Mouse (Mus musculus) embryonic fibroblast, embryonic 13.5 days (primary cell): Measurements from ENCODE around the gene Adora2a. TPM values are rescaled to one million over a fixed set of nuclear protein-coding genes. Genes with fewer than 3 reads are reported as not detected.
"Not testable (repeated sequence)": the region's sequence is repeated elsewhere in the genome, so short reads cannot be mapped to it uniquely, and the experiment has no call there.

Experiments
- H3K27ac ChIP-seq: 2 replicates; pipeline ENCODE4 v1.5.1; 2012; ENCODE audit warnings: low read length, control low read depth, inconsistent platforms; ENCODE audit not compliant: insufficient read depth
- H3K4me1 ChIP-seq: 2 replicates; pipeline ENCODE4 v1.6.1; 2011; ENCODE audit warnings: low read length; ENCODE audit not compliant: control insufficient read depth, insufficient read depth
- H3K4me3 ChIP-seq: 2 replicates; pipeline ENCODE4 v1.5.1; 2011; ENCODE audit warnings: mild to moderate bottlenecking, control low read depth, low read length; ENCODE audit not compliant: insufficient read depth
- CTCF ChIP-seq: IDR thresholded peaks from 2 replicates; pipeline ENCODE4 v1.5.1; 2011; ENCODE audit warnings: mild to moderate bottlenecking, control low read depth, low read length, moderate library complexity, borderline replicate concordance; ENCODE audit not compliant: insufficient read depth
- POLR2A ChIP-seq: IDR thresholded peaks from 2 replicates; pipeline ENCODE4 v1.6.1; 2011; ENCODE audit warnings: low read depth, mild to moderate bottlenecking, control low read depth, low read length, moderate library complexity
- polyA plus RNA-seq: library from polyadenylated mRNA; stranded (reverse); fragments of >200 nt; gene quantifications from 2 replicates; pipeline ENCODE4 v1.2.4, GENCODE M21; 2011; ENCODE audit warnings: low read depth; ENCODE audit not compliant: missing spikeins, insufficient read length

Gene Adora2a
- polyA plus RNA-seq, 1 experiment, result 1.0 TPM

DNA sequence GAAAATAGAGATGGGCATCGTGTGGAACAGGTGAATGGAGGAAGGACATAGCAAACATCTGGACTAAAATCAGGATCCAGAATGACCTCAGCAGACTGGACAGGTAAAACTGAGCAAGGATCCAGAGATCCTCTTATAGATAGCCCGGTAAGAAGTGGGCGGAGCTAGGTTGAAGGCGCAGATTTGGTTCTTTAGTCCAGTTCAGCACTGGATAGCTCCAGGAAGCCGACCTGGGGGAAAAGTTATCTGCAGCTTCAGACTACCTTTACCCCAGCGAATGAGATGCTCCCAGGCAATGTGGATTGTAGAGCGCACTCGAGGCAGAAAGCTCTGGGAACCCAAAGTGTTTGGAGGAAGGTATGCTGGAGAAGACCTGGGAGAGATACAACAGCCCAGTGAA is 25.3 kb downstream of the Adora2a start:
- H3K4me3 ChIP-seq, result no peak overlapping the region
- H3K4me1 ChIP-seq, result no peaks in the 10 kb centered on the region
- no peak overlapping the region for H3K27ac ChIP-seq
- TF ChIP-seq CTCF, result no peak
- TF ChIP-seq POLR2A, result no peak

DNA sequence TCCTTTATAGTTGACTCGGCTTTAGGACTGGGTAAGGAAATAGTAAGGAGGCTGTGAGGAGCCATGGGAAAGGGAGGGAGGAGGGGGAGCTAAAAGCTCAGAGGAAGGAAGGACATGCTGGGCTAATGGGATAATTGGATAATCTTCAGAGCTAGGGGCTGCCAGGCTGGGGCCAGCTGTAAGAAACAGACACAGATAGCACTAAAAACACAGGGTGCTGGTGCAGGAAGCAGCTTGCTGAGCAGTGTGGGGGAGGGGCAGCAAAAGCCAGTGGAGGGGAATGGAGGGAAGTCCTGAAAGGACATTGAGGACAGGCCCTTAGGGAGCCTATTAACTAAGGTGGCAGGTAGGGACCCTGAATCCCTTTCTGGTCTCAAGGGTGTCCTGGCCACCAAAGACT is 27.9 kb downstream of the Adora2a start:
- H3K4me3 ChIP-seq, H3K4me1 ChIP-seq, H3K27ac ChIP-seq: not testable (repeated sequence)

DNA sequence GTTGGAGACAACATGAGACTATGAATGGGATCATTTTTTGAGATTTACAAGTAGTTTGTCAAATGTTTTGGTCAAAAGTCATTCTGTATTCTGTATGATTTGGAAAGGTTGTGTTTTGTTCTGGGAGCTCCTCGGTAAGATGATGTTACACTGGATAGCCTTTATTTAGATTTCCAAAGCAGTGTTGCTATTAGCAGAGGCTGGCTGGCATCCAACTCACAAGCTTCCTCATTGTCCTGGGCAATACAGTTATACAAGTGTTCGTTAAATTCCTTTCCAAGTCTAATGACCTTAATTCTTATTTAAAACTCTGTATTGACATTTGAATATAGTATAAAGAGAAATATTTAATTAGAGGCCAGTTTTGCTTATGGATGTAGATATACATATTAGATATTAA is 28.6 kb downstream of the Adora2a start:
- no peak overlapping the region for H3K27ac ChIP-seq
- TF ChIP-seq POLR2A, result no peak
- no peak for TF ChIP-seq CTCF
- H3K4me1 ChIP-seq, result no peaks in the 10 kb centered on the region

DNA sequence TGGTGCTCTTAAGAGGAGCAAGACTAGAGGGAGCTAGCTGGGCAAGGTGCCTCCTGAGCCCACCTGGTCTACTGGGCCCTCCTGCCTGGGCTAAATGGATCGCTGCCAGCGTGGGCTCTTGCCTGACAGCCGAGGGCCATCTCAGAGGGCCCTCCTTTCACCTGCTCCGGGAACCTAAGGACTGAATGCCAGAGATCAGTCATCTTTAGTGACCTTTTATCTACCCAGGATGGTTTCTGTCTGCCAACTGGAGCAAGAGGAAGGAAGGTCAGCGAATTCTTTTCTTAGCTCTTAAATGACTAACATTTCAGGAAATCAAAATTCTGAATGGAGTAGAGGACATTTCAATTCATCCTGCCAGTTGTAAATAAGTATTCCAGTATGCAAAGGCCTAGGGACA is 33.9 kb downstream of the Adora2a start:
- no peak overlapping the region for H3K4me3 ChIP-seq
- no peaks in the 10 kb centered on the region for H3K4me1 ChIP-seq
- TF ChIP-seq POLR2A (no peak), CTCF (no peak)
- H3K27ac ChIP-seq, result no peak overlapping the region

More for the DNA sequence above, 28.6 kb downstream of the Adora2a start:
- no peak overlapping the region for H3K4me3 ChIP-seq

DNA sequence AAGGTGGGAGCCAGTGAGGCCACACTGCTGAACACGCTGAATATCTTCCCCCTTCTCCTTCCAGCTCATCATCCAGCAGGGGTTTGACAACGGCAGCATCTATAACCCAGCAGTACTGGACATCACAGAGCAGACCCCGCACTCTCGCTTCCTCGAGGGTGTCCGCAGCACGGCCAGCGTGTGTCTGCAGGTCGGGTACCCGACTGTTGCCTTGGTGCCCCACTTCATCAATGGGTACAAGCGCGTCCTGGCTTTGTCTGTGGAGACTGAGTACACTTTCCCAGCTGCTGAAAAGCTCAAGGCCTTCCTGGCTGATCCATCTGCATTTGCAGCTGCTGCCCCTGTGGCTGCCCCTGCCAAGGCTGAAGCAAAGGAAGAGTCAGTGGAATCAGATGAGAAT is 35.9 kb downstream of the Adora2a start:
- TF ChIP-seq CTCF (no peak), POLR2A (no peak)

DNA sequence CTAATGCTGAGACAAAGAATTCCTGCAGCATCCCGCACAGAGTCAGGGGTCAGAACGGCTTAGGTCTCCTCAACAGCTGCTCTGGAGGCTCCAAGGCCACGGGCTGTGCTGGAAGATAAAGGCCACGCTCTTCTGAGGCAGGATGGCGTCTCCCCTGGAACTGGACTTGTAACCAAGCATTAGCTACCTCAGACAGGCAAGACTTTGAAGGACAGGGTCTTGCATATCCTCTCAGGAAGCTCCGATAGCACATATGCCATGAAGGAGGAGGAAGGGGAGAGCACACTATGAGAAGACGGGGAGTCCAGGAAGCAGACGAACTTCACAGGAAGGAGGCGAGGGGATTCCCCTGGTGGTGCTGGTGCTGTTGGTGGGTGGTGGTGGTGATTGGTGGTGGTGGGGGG is 37.2 kb downstream of the Adora2a start:
- H3K27ac ChIP-seq, H3K4me3 ChIP-seq, H3K4me1 ChIP-seq: not testable (repeated sequence)

More for the DNA sequence above, 35.9 kb downstream of the Adora2a start:
- no peaks in the 10 kb centered on the region for H3K4me1 ChIP-seq
- no peak overlapping the region for H3K4me3 ChIP-seq
- H3K27ac ChIP-seq, result no peak overlapping the region

DNA sequence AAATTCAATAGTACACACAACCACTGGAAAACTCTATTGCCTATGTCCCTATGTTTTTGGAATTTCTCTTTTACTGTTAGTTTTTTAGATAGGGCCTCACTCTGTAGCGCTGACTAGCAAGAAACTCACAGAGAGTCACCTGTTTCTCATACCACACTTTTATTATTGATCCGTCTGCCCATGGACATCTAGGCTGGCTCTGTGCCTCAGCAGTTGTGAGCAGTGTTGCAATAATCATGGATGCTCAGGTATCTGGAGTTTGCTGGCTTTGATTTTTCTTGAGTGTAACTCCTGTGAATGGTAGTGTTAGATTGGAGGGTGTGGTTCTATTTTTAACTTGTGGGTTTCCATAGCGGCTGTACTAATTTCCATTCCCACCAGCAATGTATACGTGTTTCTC is 38.7 kb downstream of the Adora2a start:
- no peak overlapping the region for H3K4me3 ChIP-seq
- H3K4me1 ChIP-seq, result no peaks in the 10 kb centered on the region
- no peak overlapping the region for H3K27ac ChIP-seq
- TF ChIP-seq CTCF (no peak), POLR2A (no peak)

DNA sequence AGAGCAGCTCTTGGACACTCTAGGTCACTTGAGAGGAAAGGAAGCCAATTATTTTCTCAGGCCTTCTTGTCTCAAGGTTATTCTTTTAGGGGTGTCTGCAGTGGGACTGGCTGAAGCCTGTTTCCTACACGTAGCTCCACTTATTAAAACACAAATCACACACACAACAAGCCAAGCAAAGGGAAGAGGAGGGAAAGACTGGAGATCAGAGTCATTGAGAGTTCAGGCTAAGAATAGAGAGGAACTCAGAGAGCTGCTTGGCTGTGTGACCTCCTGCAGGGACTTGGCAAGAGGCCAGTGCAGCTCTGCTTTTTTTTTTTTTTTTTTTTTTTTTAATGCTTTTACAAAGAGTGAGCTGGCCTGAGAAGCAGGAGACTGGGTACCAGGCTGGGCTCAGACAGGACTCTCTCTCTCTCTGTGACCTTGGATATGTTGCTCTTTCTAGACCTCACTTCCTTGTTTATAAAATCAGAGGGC is 47.6 kb downstream of the Adora2a start:
- not testable (repeated sequence) for H3K4me1 ChIP-seq, H3K27ac ChIP-seq, H3K4me3 ChIP-seq

DNA sequence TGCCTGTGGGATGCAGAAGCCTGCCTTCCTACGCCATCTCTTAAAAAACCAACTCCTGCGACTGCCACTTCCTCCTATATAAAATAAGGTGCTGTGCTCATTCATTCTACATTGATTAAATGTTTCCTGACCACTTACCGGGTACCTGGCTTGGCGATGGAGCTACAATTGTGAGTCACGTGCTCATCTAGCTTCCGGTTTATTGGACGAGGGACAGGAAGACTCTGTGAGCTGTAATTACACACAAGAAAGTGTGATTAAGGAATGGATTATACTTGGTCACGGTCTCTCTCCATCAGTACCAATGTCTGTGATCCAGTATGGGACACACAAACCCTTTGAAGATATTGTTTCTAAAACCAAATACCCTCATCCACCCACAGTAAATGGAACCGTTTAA is 48.1 kb downstream of the Adora2a start:
- Histone ChIP-seq H3K27ac (no peak overlapping the region), H3K4me1 (no peaks in the 10 kb centered on the region), H3K4me3 (no peak overlapping the region)
- TF ChIP-seq POLR2A (no peak), CTCF (no peak)

DNA sequence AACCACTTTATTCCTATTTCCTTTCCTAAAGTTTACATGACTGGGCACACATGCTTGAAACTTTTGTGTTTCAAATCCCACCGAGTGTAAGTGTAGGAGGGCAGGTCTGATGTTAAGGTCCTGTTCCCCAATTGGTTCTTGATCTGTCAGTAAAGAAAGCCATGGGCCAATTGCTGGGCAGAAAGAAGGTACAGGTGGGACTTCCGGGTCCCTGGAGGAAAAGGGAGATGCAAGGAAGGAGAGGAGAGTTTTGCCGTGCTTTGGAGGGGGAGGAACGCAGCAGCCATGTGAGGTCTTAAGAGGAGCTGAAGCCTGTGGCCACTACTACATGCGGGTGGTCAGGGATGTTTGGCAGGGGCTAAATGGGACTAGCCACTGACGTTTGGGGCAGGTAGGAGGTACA is 48.6 kb downstream of the Adora2a start:
- TF ChIP-seq CTCF, result no peak
- TF ChIP-seq POLR2A, result no peak
- H3K4me3 ChIP-seq, result no peak overlapping the region
- H3K27ac ChIP-seq, result no peak overlapping the region
- no peaks in the 10 kb centered on the region for H3K4me1 ChIP-seq

DNA sequence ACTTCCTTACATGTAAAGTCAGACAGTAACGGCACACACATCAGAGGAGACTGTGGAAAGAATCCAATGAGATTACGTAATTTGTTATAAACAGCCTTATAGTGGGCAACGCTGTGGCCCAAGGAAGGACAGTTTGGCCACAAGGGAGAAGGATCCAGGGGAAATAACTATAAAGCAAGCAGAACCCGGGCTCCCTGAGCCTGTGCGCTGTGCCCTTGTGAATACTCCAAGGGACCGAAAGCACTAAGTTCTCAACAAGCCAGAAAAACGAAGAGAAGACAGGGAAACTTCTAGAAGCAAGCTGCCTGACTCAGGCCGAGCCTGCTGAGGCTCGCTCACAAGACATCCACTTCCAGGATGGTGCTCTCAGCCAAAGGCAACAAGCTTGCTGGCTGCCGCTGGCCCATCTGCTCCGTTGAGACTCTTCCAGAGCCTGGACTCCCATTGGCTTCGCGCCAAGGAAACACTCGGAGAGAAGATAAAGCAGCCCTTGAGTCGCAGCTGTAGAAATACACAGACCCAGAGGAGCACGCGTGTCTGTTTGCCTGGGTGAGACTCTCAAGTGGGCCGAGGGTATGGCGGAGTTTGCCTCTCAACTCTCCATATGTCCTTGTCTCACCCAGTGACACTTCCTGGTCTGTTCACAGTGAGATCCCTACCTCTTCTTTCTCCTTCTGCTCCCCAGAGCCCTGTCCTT is 57.1 kb downstream of the Adora2a start:
- not testable (repeated sequence) for H3K4me3 ChIP-seq, H3K27ac ChIP-seq, H3K4me1 ChIP-seq
